Mouse (Mus musculus): ENCODE measurements at regions not wholly inside any gene's neighbourhood (a gene's known extent, or its start where the extent isn't known, plus 50 kb on each side); places are given as distances from the start of the nearest gene placed in this dataset.

GRCm38 (mm10) chr1:6928658-6929057 is 2121.0 kb downstream of the Gm37988 start:
- no peaks in the 10 kb centered on the region for H3K9me3 ChIP-seq (replicated peaks; ENCODE audit: insufficient read depth, low read length)
- no peaks in the 10 kb centered on the region for H3K36me3 ChIP-seq (ENCODE audit: control insufficient read depth in 1 of 2, insufficient read depth in 2 of 2, low read length in 2 of 2)
- no peaks in the 10 kb centered on the region for H3K4me1 ChIP-seq (ENCODE audit: control insufficient read depth in 1 of 2, insufficient read depth in 2 of 2, low read length in 2 of 2)
- no peak for DNase-seq (ENCODE audit: low read depth, low spot score)
- no peak overlapping the region for H3K27ac ChIP-seq (ENCODE audit: control insufficient read depth, low read depth, low read length)
- TF ChIP-seq UBTF (IDR thresholded peaks at IDR 0.05; ENCODE audit: borderline replicate concordance, insufficient read depth, low read depth, low read length) (no peak), MAX (IDR thresholded peaks at IDR 0.05; ENCODE audit: low read length) (no peak), MEF2A (IDR thresholded peaks at IDR 0.05; ENCODE audit: extremely low read depth, insufficient replicate concordance, low read depth, low read length, poor library complexity, severe bottlenecking) (no peak), ETS1 (IDR thresholded peaks at IDR 0.05; ENCODE audit: low read depth, low read length) (no peak), POLR2AphosphoS2 (IDR thresholded peaks at IDR 0.05; ENCODE audit: low read length) (no peak), CHD2 (IDR thresholded peaks at IDR 0.05; ENCODE audit: low read length) (no peak), GATA1 (IDR thresholded peaks at IDR 0.05; ENCODE audit: low read depth, low read length) (no peak), USF1 (IDR thresholded peaks at IDR 0.05; ENCODE audit: low read depth, low read length) (no peak), RAD21 (IDR thresholded peaks at IDR 0.05; ENCODE audit: low read depth, low read length) (no peak), TAL1 (IDR thresholded peaks at IDR 0.05; ENCODE audit: low read length) (no peak), EP300 (IDR thresholded peaks at IDR 0.05; ENCODE audit: low read depth in 1 of 2, low read length in 2 of 2) (no peak)
- no peaks in the 10 kb centered on the region for H3K27me3 ChIP-seq (ENCODE audit: control insufficient read depth in 1 of 2, insufficient read depth in 2 of 2, low read length in 2 of 2)
- no peak overlapping the region for H3K4me3 ChIP-seq (ENCODE audit: control insufficient read depth in 1 of 2, insufficient read depth in 1 of 2, low read depth in 2 of 2, low read length in 2 of 2)
- no peaks in the 10 kb centered on the region for H3K79me2 ChIP-seq (ENCODE audit: control insufficient read depth, insufficient read depth, low read length, poor library complexity)
- no peak overlapping the region for H3K9ac ChIP-seq (ENCODE audit: control insufficient read depth, low read depth, low read length, poor library complexity, severe bottlenecking)

GRCm38 (mm10) chr1:6931876-6932275 is 2124.2 kb downstream of the Gm37988 start:
- H3K36me3 ChIP-seq (ENCODE audit: control insufficient read depth in 1 of 2, insufficient read depth in 2 of 2, low read length in 2 of 2), result no peaks in the 10 kb centered on the region
- no peak for DNase-seq (ENCODE audit: low read depth, low spot score)
- H3K9ac ChIP-seq (ENCODE audit: control insufficient read depth, low read depth, low read length, poor library complexity, severe bottlenecking), result no peak overlapping the region

More at GRCm38 (mm10) chr1:6931876-6932275, 2124.2 kb downstream of the Gm37988 start:
- no peaks in the 10 kb centered on the region for H3K27me3 ChIP-seq (ENCODE audit: control insufficient read depth in 1 of 2, insufficient read depth in 2 of 2, low read length in 2 of 2)
- no peak for TF ChIP-seq ELF1 (IDR thresholded peaks at IDR 0.05; ENCODE audit: low read depth, low read length)
- TF ChIP-seq MAFK (IDR thresholded peaks at IDR 0.05; ENCODE audit: borderline replicate concordance, low read depth, low read length), result no peak
- TF ChIP-seq UBTF (IDR thresholded peaks at IDR 0.05; ENCODE audit: borderline replicate concordance, insufficient read depth, low read depth, low read length), result no peak
- TF ChIP-seq BHLHE40 (IDR thresholded peaks at IDR 0.05; ENCODE audit: borderline replicate concordance, low read depth, low read length), result no peak
- TF ChIP-seq E2F4 (IDR thresholded peaks at IDR 0.05; ENCODE audit: borderline replicate concordance, low read depth, low read length), result no peak
- TF ChIP-seq KAT2A (conservative IDR thresholded peaks at IDR 0.05; ENCODE audit: low read depth, low read length), result no peak
- TF ChIP-seq SMC3 (IDR thresholded peaks at IDR 0.05; ENCODE audit: low read depth, low read length), result no peak
- no peak for TF ChIP-seq TCF12 (IDR thresholded peaks at IDR 0.05; ENCODE audit: low read depth, low read length)
- no peak for TF ChIP-seq CTCF (IDR thresholded peaks at IDR 0.05 in 2 of 3, conservative IDR thresholded peaks at IDR 0.05 in 1 of 3; ENCODE audit: control insufficient read depth in 1 of 3, insufficient read depth in 1 of 3, low read depth in 2 of 3, low read length in 3 of 3, poor library complexity in 1 of 3, severe bottlenecking in 1 of 3)
- no peak for TF ChIP-seq ZC3H11A (IDR thresholded peaks at IDR 0.05; ENCODE audit: low read depth, low read length)
- no peak for TF ChIP-seq USF1 (IDR thresholded peaks at IDR 0.05; ENCODE audit: low read depth, low read length)
- no peak for TF ChIP-seq MXI1 (IDR thresholded peaks at IDR 0.05; ENCODE audit: low read depth, low read length)
- no peak for TF ChIP-seq CHD2 (IDR thresholded peaks at IDR 0.05; ENCODE audit: low read length)
- no peak for TF ChIP-seq CHD1 (IDR thresholded peaks at IDR 0.05; ENCODE audit: low read depth, low read length)
- H3K4me1 ChIP-seq (ENCODE audit: control insufficient read depth in 1 of 2, insufficient read depth in 2 of 2, low read length in 2 of 2), result no peaks in the 10 kb centered on the region
- H3K79me2 ChIP-seq (ENCODE audit: control insufficient read depth, insufficient read depth, low read length, poor library complexity), result no peaks in the 10 kb centered on the region
- H3K4me3 ChIP-seq (ENCODE audit: control insufficient read depth in 1 of 2, insufficient read depth in 1 of 2, low read depth in 2 of 2, low read length in 2 of 2), result no peak overlapping the region
- no peak overlapping the region for H3K27ac ChIP-seq (ENCODE audit: control insufficient read depth, low read depth, low read length)
- no peaks in the 10 kb centered on the region for H3K9me3 ChIP-seq (replicated peaks; ENCODE audit: insufficient read depth, low read length)

Measured in MEL (cell line).